19 mouse cellular contexts compared by ENCODE assay signal in the genomic region with DNA sequence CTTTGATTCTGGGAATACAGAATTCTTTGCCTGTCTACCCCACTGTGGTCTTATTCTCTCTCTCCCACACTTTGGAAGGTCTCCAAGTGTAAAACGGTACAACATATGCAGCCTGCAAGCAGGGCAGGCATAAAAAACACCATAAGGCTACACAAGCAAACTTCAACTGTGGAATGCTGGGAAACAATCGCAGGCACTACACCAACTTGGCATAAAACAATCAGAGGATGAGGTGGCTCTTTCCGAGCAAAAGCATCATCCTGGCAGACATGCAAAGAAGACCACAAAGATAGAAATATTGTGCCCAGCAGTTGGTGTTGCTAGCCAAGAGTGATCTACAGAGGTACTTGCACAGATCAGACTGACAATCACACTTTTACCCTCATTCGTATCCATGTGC.
DNase-seq lines count a peak whose midpoint lies in the region; ATAC-seq and TF ChIP-seq lines count a peak whose summit lies in the region.
"Had no signal": no experiment of that assay in that cellular context is flagged by ENCODE, and none has a peak within 500 bp of the region (broad histone marks: within the 10 kb centered on the region; RNA-seq: fewer than 3 reads in every experiment).

No protein-coding gene starts in this region.

- no peak overlapping the region for H3K4me3 ChIP-seq in midbrain, postnatal 0 days (ENCODE audit: low read depth, low read length)
- H3K4me3 ChIP-seq in midbrain, embryonic 16.5 days (ENCODE audit: low read depth, low read length) = no peak overlapping the region
- H3K4me3 ChIP-seq: embryonic facial prominence, embryonic 12.5 days; hindbrain, embryonic 10.5 days; limb, embryonic 15.5 days had no signal

- WGBS in midbrain, postnatal 0 days = 73% methylated on average over 4 of the region's 4 CpGs
- whole genome bisulfite sequencing in midbrain, embryonic 16.5 days = 79% methylated on average over 4 of the region's 4 CpGs

- H3K9me3 ChIP-seq in midbrain, postnatal 0 days (ENCODE audit: low read length) = no peaks in the 10 kb centered on the region
- H3K9me3 ChIP-seq in midbrain, embryonic 16.5 days (replicated peaks; ENCODE audit: control insufficient read depth, low read length, poor library complexity, severe bottlenecking) = no peaks in the 10 kb centered on the region
- H3K9me3 ChIP-seq: embryonic facial prominence, embryonic 12.5 days; G1E; hindbrain, embryonic 10.5 days; limb, embryonic 15.5 days had no signal

- no peak overlapping the region for H3K4me2 ChIP-seq in midbrain, postnatal 0 days (ENCODE audit: low read depth, low read length, poor library complexity, severe bottlenecking)
- H3K4me2 ChIP-seq in midbrain, embryonic 16.5 days (ENCODE audit: low read length) = no peak overlapping the region
- H3K4me2 ChIP-seq: embryonic facial prominence, embryonic 12.5 days; limb, embryonic 15.5 days had no signal

- no peaks in the 10 kb centered on the region for H3K4me1 ChIP-seq in midbrain, postnatal 0 days (ENCODE audit: insufficient read depth, low read length)
- no peaks in the 10 kb centered on the region for H3K4me1 ChIP-seq in midbrain, embryonic 16.5 days (ENCODE audit: control insufficient read depth, insufficient read depth, low read length)
- H3K4me1 ChIP-seq: embryonic facial prominence, embryonic 12.5 days; hindbrain, embryonic 10.5 days; limb, embryonic 15.5 days had no signal

- TF ChIP-seq CTCF in midbrain, postnatal 0 days (IDR thresholded peaks at IDR 0.05) = no peak

- no peaks in the 10 kb centered on the region for H3K36me3 ChIP-seq in midbrain, postnatal 0 days (ENCODE audit: insufficient read depth, low read length)
- H3K36me3 ChIP-seq in midbrain, embryonic 16.5 days (ENCODE audit: control insufficient read depth, insufficient read depth, low read length) = no peaks in the 10 kb centered on the region
- H3K36me3 ChIP-seq: embryonic facial prominence, embryonic 12.5 days; G1E; hindbrain, embryonic 10.5 days; limb, embryonic 15.5 days had no signal

- intact Hi-C loops in gastrocnemius, postnatal 14 days (cut with DNase I; ENCODE audit: low total_unique reads) = no loop called here

- no peaks in the 10 kb centered on the region for H3K27me3 ChIP-seq in midbrain, postnatal 0 days (ENCODE audit: insufficient read depth, low read length)
- H3K27me3 ChIP-seq in midbrain, embryonic 16.5 days (ENCODE audit: control insufficient read depth, insufficient read depth, low read depth, low read length) = no peaks in the 10 kb centered on the region
- H3K27me3 ChIP-seq: embryonic facial prominence, embryonic 12.5 days; limb, embryonic 15.5 days had no signal

- ATAC-seq in cerebellum, adult (ENCODE audit: insufficient number of reproducible peaks, low FRiP score, low TSS enrichment) = no peak; the same call in 1 of the 2 replicates
- ATAC-seq in midbrain, postnatal 0 days (ENCODE audit: low FRiP score) = no peak
- ATAC-seq in midbrain, embryonic 16.5 days = no peak
- ATAC-seq: CD4-positive, CD25-positive, alpha-beta regulatory T cell, adult 4 months; inflammation-experienced regulatory T-cells, adult 6 months had no signal

- no peak overlapping the region for H3K27ac ChIP-seq in midbrain, postnatal 0 days (ENCODE audit: low read depth, low read length)
- H3K27ac ChIP-seq in midbrain, embryonic 16.5 days (ENCODE audit: low read length) = no peak overlapping the region
- H3K27ac ChIP-seq: embryonic facial prominence, embryonic 12.5 days; hindbrain, embryonic 10.5 days; limb, embryonic 15.5 days had no signal

- DNase-seq in cerebellum, adult 11-12 months = peak; percentile 52
- DNase-seq in midbrain, postnatal 0 days (ENCODE audit: low spot score) = peak; percentile 20
- peak; percentile 42 for DNase-seq in layer of hippocampus, adult 11-12 months (ENCODE audit: low spot score)
- peak; percentile 46 for DNase-seq in telencephalon, adult 2 months (ENCODE audit: low read depth, low spot score)
- no peak for DNase-seq in spleen, postnatal 36 days (ENCODE audit: low spot score in 2 of 2)
- DNase-seq in gastrocnemius, postnatal 14 days = no peak
- DNase-seq: heart, adult 11 months; lung, postnatal 14 days; right cerebral cortex, adult 18-20 months; spleen, adult 18-20 months; thymus, postnatal 25 days had no signal

- H3K9ac ChIP-seq in midbrain, postnatal 0 days (replicated peaks; ENCODE audit: low read length, poor library complexity, severe bottlenecking) = no peak overlapping the region
- H3K9ac ChIP-seq in midbrain, embryonic 16.5 days (ENCODE audit: low read depth, low read length) = no peak overlapping the region
- H3K9ac ChIP-seq: embryonic facial prominence, embryonic 12.5 days; limb, embryonic 15.5 days had no signal

Comparison
In these comparisons a context has a peak if more than half of its experiments do, and no peak if none do; other contexts are left out.
1. DNase-seq: peak in cerebellum, adult 11-12 months (single experiment), midbrain, postnatal 0 days (single experiment), layer of hippocampus, adult 11-12 months (single experiment) and telencephalon, adult 2 months (single experiment); none in spleen, postnatal 36 days (0 of 2) and gastrocnemius, postnatal 14 days (single experiment).